Mouse (Mus musculus) kidney, postnatal 25 days (tissue): ENCODE data around the gene Trmt10b.
A peak's percentile ranks its signal among the peaks of the same experiment; 100 is the strongest.

Experiments
- DNase-seq, 2 experiments: peaks; one replicate each; pipeline ENCODE4 v3.0.0; 2021; ENCODE audit warnings: mixed read lengths in 2 of 2

The Trmt10b gene

DNA sequence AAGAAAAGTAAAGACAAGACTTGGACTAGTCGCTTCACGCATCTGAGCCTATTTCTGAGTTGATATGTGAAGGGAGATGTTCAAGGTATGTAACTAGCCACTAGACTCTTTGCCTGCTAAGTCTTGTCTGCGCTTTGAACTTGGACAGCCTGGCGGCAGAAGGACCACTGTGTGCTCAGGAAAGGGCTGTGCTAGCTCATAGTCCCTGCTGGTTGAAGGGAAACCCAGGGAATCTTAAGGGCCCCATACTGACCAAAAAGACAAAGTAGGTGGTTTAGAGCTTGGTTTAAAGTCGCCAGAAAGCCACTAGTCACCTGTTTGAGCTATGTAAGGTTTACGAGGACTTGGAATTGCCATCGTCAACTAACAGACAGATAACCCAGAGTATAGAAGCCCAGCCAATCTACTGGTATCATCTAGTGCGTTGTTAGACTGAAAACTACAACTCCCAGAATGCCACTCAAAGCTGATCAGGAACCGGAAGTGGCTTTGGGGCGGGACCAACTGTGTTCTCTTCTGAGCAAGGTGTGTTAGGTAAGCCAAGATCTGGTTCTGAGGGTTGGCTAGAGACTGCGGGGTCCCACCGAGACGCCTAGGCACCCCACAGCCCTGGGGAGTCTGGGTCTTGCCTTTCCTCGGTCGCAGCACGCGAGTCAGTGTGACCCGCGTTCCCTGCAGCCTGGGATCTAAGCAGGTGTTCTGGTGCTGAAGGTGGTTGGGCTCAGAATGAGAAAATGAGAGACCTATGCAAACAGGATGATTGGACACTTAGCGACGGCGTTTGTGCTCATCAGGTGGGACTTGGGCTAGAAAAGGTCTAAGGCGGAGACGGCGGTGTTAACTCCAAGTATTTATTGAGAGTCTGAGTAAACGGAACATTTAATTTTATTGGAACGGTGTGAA lies at the start of gene Trmt10b:
Gene Trmt10b (plus strand): TSS at position 466 of the 903 bp plus-strand sequence.
- peak; percentile 85 to 87 for DNase-seq

DNA sequence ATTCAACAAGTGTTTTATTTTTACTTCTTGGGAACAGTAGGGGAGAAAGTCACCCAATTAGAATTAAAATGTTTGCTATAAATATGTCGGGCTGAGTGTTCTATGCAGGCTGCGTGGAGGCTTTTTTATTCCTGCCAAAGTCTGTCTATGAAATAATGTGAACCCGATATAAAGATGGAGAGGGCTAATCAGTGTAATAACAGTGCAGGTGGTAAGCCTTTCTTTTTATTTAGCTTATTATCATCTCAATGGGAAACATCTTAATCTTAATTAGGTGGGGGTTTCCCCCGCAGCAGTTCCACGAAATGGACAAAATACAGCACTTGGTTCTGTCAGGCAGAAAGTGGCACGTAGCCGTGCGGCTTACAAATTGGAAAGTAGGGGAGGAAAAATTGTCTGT lies 45.7 kb upstream of the Trmt10b start:
- DNase-seq = no peak

- DNase-seq = no peak
Measured at GRCm38 (mm10) chr4:45252861-45253262, 44.1 kb upstream of the Trmt10b start.

DNA sequence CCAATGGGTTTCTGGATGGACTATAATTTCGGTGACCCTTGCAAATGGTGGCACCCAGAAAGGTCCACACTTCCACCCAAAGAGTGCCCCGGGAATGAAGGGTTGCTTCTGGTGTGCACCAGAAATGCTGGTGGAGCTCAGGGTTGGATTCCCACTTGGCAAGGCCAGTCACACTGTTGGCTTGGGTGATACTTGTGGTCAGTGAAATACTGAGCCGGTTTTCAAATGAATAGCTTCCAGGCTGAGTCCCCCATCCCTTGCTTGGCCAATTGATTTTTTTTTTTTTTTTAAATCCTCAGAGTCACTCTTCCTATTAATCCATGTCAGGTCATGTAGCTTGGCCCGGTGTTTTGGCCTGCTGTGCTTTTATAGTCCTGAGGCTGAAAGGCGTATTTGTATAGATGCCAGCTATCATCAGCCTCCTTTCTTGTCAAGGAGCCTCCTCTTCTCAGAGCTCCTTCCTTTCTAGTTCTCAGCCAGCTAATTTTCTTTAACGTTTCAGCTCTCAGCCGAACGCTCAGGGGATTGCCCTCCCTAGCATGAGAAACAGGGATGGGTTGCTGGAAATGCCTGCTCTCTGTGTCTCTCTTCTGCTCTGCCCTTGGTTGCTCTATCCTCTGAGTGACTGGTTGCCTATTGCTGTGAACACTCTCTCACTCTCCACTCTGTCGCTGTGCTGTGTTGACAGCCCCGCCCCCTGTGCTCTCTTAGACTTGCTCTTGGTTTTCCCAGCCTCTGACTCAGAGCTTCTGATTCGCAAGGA lies 42.9 kb upstream of the Trmt10b start:
- no peak for DNase-seq

DNA sequence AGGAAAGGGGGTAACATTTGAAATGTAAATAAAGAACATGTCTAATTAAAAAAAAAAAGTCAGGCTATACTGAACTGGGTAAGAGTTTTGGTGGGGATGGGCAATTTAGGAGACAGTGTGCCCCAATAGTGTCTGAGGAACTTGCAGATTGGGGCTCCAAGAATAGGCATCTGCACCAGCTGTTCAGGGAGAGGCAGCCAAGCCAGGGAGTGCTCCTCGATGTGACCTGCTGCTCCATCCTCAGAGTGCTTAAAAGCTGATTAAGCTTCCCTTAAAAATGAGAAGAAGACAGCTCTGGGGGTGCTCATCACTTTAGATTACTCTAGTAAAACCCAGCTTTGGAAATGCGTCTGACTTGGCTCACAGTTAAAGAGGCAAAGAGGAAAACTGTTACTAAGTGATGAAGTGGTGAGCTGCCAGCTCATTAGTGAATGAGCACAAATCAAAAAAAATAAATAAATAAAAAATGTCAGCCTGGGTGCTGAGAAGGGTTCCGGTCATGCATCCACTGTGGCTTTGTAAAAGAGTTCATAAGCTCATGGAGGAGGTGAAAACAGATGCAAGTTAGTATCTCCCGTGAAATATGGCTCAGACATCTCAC lies 37.6 kb upstream of the Trmt10b start:
- DNase-seq = no peak

DNA sequence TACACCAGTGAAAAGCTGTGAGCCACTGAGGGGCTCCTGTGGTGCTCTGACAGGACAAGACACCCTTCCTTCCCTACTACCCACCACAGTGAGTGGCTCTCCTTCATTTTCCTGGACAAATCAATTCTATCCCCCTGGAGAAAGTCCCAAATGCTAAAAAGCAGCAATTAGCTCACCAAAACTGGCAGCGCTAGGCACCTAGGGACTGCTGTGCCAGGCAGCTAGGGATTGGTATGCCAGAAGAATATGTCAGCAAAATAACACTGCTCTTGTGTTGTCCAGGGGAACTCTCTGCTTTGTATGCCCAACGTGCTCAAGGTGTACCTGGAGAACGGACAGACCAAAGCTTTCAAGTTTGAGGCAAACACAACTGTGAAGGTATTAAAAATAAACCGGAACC lies 35.4 kb upstream of the Trmt10b start:
- no peak for DNase-seq

DNA sequence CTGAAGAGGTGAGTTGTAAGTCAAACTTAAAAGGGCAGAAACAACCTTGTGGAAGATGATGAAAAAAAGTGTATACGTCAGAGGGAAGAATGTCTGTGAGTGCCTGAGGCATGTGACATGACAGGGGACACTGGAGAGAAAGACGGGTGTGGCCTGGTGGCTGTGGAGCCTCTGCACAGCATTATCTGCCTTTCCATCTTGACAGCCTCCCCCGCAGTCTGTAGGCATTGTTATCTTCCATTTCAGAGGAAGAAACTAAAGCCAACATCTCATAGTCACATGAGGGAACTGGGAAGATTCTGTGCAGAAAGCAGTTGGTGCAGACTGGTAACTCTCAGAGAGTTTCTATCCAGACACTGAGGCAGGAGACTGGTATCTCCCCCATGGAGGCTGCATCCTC lies 29.0 kb upstream of the Trmt10b start:
- DNase-seq = no peak

GRCm38 (mm10) chr4:45271041-45271452 lies 25.9 kb upstream of the Trmt10b start:
- peak; percentile 45 to 54 for DNase-seq

- peak in 1 of 2 experiments; percentile 7 for DNase-seq
Measured at GRCm38 (mm10) chr4:45275770-45276169, 21.2 kb upstream of the Trmt10b start.

GRCm38 (mm10) chr4:45279292-45279691 lies 17.6 kb upstream of the Trmt10b start:
- peak in 1 of 2 experiments; percentile 35 for DNase-seq

DNA sequence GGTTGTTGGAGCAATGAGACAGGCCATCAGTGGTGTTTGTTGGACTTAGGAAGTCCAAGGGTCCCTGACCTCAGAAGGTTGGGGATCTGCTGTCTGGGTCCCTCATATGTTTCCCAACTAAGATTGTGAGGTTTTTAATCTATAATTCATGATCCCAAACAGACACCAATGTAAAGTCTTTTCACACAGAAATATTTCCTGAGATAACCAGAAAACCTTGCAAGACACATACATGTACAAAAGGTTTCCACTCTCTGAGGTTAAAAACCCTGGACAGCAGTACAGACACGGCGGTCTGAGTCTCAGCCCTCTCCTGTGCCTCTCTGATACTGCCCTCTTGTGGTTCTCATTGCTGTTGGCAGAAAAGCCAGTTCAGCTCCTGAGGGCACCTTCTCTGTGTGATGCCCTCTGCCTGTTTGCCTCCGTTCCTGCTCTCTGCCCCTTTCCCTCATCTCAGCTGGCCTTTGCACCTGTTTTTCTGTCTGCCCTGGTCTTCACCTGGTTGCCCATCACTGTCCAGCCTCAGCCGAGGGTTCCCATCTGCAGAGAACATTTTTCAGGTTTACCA lies 16.9 kb upstream of the Trmt10b start:
- DNase-seq = peak; percentile 74 to 77

DNA sequence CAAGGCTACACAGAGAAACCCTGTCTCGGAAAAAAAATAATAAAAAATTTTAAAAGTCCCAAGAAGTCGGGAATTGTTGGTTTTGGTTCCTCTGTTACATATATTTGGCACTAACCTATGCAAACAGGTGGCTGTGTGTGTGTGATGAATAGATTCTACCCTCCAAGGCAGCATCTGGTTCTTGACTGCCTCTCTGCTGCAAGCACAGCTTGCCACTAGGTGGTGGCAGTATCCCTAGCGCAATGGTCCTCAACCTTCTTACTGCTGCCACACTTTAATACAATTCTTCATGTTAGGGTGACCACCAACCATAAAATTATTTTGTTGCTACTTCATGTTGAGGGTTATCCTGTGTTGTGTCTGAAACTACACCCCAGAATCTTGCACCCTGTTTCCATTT lies 10.6 kb upstream of the Trmt10b start:
- peak in 1 of 2 experiments; percentile 4 for DNase-seq

DNA sequence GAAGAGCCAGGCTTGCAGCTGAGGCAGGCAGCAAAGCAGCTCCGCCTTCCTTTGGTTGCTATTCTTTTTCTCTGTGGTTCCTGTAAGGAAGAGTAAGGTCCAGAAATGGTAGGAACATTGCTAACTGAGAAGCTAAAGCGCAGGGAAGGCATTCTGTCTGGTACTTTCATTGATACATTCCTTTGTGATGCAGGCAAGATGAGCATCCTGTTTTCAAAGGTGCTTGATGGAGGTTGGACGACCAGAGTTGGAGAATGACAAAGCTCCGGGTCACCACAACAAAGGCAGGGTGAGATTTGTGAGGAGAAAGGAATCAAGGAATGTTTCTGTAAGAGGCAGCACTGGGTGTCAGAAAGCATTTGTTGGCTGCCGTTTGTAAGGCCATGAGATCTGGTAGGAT lies 9.0 kb upstream of the Trmt10b start:
- DNase-seq = no peak

DNA sequence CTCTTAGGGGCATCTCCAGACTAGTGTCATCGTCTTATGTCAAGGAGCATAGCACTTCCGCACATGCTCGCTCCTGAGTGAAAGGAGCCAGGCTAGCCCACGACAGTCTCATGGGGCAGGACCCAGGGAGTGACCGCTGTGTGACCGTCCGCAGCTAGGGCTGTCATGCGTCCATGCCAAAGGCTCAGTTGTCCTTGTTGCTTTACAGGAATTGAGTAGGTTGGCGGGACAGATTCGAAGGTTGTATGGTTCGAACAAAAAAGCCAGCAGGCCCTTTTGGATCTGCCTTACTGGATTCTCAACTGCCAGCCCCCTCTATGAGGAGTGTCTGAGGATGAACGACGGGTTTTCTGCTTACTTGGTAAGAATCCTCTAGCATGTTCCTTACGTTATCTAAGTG lies 8.6 kb downstream of the Trmt10b start:
- no peak for DNase-seq

DNA sequence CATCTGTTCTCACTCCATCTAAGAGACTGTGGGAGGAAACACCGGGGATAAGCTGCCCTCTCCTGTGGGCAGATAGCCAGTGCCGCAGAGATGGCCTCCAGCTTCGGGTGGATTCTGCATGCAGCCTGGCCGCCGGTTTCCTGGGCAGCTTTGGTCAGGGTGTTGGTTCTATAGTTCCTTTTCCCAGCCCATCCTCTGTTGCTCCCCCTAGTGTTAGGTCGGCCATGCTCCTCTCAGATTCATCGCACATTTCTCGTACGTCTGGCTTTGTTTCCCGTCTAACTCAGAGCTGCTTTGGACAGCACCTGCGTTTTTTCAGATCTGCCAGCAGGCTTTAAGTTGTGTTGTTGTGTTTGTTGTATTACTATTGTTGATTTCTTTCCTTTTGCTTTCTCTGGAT lies 11.1 kb downstream of the Trmt10b start:
- peak in 1 of 2 experiments; percentile 39 for DNase-seq

DNA sequence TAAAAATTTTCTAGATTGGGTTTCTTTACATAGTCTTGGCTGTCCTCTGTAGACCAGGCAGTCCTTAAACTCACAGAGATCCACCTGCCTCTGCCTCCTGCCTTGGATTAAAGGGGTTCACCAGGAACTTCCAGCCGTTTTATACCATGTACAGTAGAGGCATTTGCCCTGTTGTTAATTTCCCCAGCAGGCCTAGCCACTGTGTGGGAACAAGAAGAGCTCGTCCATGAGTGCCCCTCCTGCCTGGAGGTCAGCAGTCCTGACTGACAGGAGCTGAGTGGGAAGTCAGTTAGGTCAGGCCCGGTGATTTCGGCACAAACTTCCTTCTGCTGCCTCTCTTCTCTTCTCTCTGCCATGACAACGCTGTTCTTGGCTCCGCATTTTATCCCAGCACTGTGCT lies 11.7 kb downstream of the Trmt10b start:
- DNase-seq = no peak

GRCm38 (mm10) chr4:45311056-45311455 lies 14.1 kb downstream of the Trmt10b start:
- no peak for DNase-seq

DNA sequence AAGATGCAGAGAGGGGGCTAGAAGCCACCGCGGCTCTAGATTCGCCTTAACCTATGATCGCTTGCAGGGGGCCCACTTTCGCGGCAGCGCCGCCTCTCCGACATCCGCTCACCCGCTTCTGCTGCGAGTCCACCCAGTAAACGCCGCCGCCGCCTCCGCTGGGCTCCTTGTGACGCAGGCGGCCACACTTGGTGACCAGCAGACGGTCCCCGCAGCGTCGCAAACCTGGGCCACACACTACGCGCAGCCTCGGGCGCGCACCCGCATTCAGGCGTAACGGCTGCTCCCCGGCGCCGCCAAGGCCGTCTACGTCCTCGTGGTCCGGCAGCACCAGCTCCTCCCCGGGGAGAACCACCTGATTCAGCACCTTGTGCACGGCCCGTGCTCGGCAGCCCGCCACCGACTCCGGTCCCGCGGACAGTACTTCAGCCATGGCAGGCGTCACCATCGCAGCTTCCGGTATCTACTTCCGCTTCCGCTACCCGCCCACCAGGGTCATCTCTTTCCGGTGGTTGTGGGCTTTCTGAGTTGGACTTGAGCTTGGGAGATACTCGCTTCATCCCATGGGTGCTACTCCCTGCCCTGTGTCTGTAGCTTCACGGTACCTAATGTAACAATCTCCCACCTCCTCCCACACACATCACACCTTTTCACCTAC lies 23.4 kb downstream of the Trmt10b start:
- peak; percentile 88 to 94 for DNase-seq

- peak in 1 of 2 experiments; percentile 33 for DNase-seq
Measured at GRCm38 (mm10) chr4:45331139-45331538, 34.2 kb downstream of the Trmt10b start.

DNA sequence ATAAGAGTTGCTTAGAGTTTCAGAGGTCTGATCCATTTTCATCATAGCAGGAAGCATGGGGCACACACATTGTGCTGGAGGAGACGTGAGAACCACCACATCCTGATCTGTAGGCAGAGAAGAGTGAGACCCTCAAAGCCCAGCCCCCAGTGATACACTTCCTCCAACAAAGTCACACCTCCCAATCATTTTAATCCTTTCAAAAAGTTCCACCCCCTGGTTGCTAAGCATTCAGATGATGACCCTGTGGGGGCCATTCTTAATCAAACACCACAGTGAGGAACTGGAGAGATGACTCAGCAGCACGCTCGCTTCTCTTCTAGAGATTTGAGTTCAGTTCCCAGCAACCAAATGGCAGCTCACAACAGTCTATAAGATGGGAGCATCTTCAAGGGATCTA lies 35.5 kb downstream of the Trmt10b start:
- DNase-seq = no peak

DNA sequence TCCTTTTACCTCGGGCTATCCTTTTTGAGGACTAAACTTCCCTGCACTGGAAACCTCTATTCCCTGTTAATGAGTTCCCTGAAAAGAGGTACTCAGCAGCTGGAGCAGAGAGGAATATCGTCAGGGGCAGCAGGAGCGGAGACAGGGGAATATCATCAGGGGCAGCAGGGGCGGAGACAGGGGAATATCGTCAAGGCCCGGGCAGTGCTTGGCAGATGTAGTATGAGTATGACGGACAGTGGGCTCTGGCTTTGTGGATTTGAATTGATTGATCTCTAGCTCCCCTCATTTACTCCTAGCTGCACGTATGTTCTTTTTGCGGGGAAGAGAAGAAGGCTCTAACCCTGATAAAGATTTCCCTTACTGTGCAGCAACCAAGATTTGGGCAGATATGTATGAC lies 44.3 kb downstream of the Trmt10b start:
- no peak for DNase-seq

DNA sequence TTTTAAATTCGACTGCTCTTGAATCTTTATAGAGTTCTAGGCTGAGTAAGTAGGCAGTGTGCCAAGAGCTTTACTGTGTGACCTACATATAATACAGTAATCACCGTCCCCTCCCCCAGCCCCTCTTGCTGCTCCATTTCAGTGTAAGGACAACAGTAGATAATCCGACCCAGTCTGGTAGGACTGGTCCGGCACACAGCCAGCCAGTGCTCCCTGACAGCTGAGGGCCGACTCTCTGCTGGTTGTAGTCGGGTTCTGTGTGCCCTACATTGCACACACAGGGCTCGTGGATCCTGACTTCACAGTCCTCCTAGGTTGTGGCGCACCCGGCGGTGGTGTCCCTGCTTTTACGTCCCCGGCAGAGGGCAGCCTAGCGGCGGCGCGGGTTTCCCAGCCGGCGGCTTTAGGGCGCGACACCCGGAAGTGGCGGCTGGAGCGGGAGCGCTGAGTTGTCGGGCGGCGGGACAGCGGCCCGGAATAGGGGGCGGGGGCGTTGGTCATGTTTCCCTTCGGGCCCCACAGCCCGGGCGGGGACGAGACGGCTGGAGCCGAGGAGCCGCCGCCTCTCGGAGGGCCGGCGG lies 44.8 kb downstream of the Trmt10b start, which contains the start of gene Dcaf10:
Gene Dcaf10 (plus strand): TSS at position 433 of the 581 bp plus-strand sequence.
- peak; percentile 92 to 95 for DNase-seq
